Mouse (Mus musculus): ENCODE results near the gene Spata13. TPM values are rescaled to one million over a fixed set of nuclear protein-coding genes. Genes with fewer than 3 reads are reported as not detected.

Gene Spata13
- polyA plus RNA-seq, 1 experiment from 2014 or later: 14.3 TPM

- no peak for TF ChIP-seq CTCF (IDR thresholded peaks at IDR 0.05; ENCODE audit: low read depth)
- no peaks in the 10 kb centered on the region for H3K4me1 ChIP-seq (ENCODE audit: insufficient read depth)
- no peaks in the 10 kb centered on the region for H3K27me3 ChIP-seq (ENCODE audit: insufficient read depth, low read length)
- no peaks in the 10 kb centered on the region for H3K9me3 ChIP-seq (ENCODE audit: low read depth, low read length)
- H3K27ac ChIP-seq (ENCODE audit: low read depth): no peak overlapping the region
- WGBS: 95% methylated on average over 10 of the region's 10 CpGs
- H3K36me3 ChIP-seq (ENCODE audit: insufficient read depth): peaks cover 10% of the 10 kb centered on the region
- DNase-seq (no peak), ATAC-seq (ENCODE audit: insufficient read depth) (no peak)
- H3K4me3 ChIP-seq (ENCODE audit: low read depth, low read length): no peak overlapping the region
- H3K9ac ChIP-seq: no peak overlapping the region
- H3K4me2 ChIP-seq: no peak overlapping the region
These were observed 120.0 kb downstream of the Spata13 start for GRCm38 (mm10) chr14:60753801-60754126.

GRCm38 (mm10) chr14:60754656-60755055 lies 120.9 kb downstream of the Spata13 start:
- H3K27me3 ChIP-seq (ENCODE audit: insufficient read depth, low read length): no peaks in the 10 kb centered on the region
- WGBS: 97% methylated on average over 5 of the region's 5 CpGs
- DNase-seq (no peak), ATAC-seq (ENCODE audit: insufficient read depth) (no peak)
- no peak overlapping the region for H3K4me3 ChIP-seq (ENCODE audit: low read depth, low read length)
- no peak overlapping the region for H3K4me2 ChIP-seq
- no peak for TF ChIP-seq CTCF (IDR thresholded peaks at IDR 0.05; ENCODE audit: low read depth)
- no peaks in the 10 kb centered on the region for H3K9me3 ChIP-seq (ENCODE audit: low read depth, low read length)
- H3K36me3 ChIP-seq (ENCODE audit: insufficient read depth): peaks cover 17% of the 10 kb centered on the region
- H3K4me1 ChIP-seq (ENCODE audit: insufficient read depth): no peaks in the 10 kb centered on the region
- H3K27ac ChIP-seq (ENCODE audit: low read depth): no peak overlapping the region
- H3K9ac ChIP-seq: no peak overlapping the region

- Histone ChIP-seq H3K27me3 (ENCODE audit: insufficient read depth, low read length) (no peaks in the 10 kb centered on the region), H3K4me1 (ENCODE audit: insufficient read depth) (no peaks in the 10 kb centered on the region), H3K27ac (ENCODE audit: low read depth) (no peak overlapping the region), H3K9ac (no peak overlapping the region), H3K36me3 (ENCODE audit: insufficient read depth) (peaks cover 20% of the 10 kb centered on the region), H3K4me2 (no peak overlapping the region), H3K4me3 (ENCODE audit: low read depth, low read length) (no peak overlapping the region), H3K9me3 (ENCODE audit: low read depth, low read length) (no peaks in the 10 kb centered on the region)
- no peak for DNase-seq
- no peak for ATAC-seq (ENCODE audit: insufficient read depth)
- TF ChIP-seq CTCF (IDR thresholded peaks at IDR 0.05; ENCODE audit: low read depth): no peak
- 75% methylated on average over 15 of the region's 15 CpGs for WGBS
These were observed 122.5 kb downstream of the Spata13 start for GRCm38 (mm10) chr14:60756271-60756670.

GRCm38 (mm10) chr14:60757265-60757664 lies 123.5 kb downstream of the Spata13 start:
- H3K4me2 ChIP-seq: no peak overlapping the region
- no peaks in the 10 kb centered on the region for H3K4me1 ChIP-seq (ENCODE audit: insufficient read depth)
- no peak overlapping the region for H3K9ac ChIP-seq
- no peaks in the 10 kb centered on the region for H3K27me3 ChIP-seq (ENCODE audit: insufficient read depth, low read length)
- H3K27ac ChIP-seq (ENCODE audit: low read depth): no peak overlapping the region
- H3K4me3 ChIP-seq (ENCODE audit: low read depth, low read length): no peak overlapping the region
- peaks cover 23% of the 10 kb centered on the region; the same call in 1 of the 2 replicates for H3K36me3 ChIP-seq (ENCODE audit: insufficient read depth)
- DNase-seq (no peak), ATAC-seq (ENCODE audit: insufficient read depth) (no peak)
- no peak for TF ChIP-seq CTCF (IDR thresholded peaks at IDR 0.05; ENCODE audit: low read depth)
- 93% methylated on average over 8 of the region's 8 CpGs for WGBS
- no peaks in the 10 kb centered on the region for H3K9me3 ChIP-seq (ENCODE audit: low read depth, low read length)

- no peak overlapping the region for H3K4me3 ChIP-seq (ENCODE audit: low read depth, low read length)
- 87% methylated on average over 7 of the region's 7 CpGs for WGBS
- TF ChIP-seq CTCF (IDR thresholded peaks at IDR 0.05; ENCODE audit: low read depth): no peak
- H3K9me3 ChIP-seq (ENCODE audit: low read depth, low read length): no peaks in the 10 kb centered on the region
- H3K9ac ChIP-seq: no peak overlapping the region
- H3K36me3 ChIP-seq (ENCODE audit: insufficient read depth): peaks cover 23% of the 10 kb centered on the region; the same call in 1 of the 2 replicates
- no peak for ATAC-seq (ENCODE audit: insufficient read depth)
- H3K27ac ChIP-seq (ENCODE audit: low read depth): no peak overlapping the region
- no peak for DNase-seq
- H3K4me2 ChIP-seq: no peak overlapping the region
- H3K27me3 ChIP-seq (ENCODE audit: insufficient read depth, low read length): no peaks in the 10 kb centered on the region
- no peaks in the 10 kb centered on the region for H3K4me1 ChIP-seq (ENCODE audit: insufficient read depth)
These were observed 123.9 kb downstream of the Spata13 start for GRCm38 (mm10) chr14:60757722-60758121.

GRCm38 (mm10) chr14:60759097-60759496 lies 125.3 kb downstream of the Spata13 start:
- no peak overlapping the region for H3K27ac ChIP-seq (ENCODE audit: low read depth)
- no peak for TF ChIP-seq CTCF (IDR thresholded peaks at IDR 0.05; ENCODE audit: low read depth)
- H3K4me2 ChIP-seq: no peak overlapping the region
- peaks cover 18% of the 10 kb centered on the region; the same call in 1 of the 2 replicates for H3K36me3 ChIP-seq (ENCODE audit: insufficient read depth)
- no peaks in the 10 kb centered on the region for H3K4me1 ChIP-seq (ENCODE audit: insufficient read depth)
- no peak overlapping the region for H3K9ac ChIP-seq
- H3K4me3 ChIP-seq (ENCODE audit: low read depth, low read length): no peak overlapping the region
- no peaks in the 10 kb centered on the region for H3K27me3 ChIP-seq (ENCODE audit: insufficient read depth, low read length)
- ATAC-seq (ENCODE audit: insufficient read depth) (no peak), DNase-seq (no peak)
- 89% methylated on average over 8 of the region's 8 CpGs for WGBS
- H3K9me3 ChIP-seq (ENCODE audit: low read depth, low read length): no peaks in the 10 kb centered on the region

- DNase-seq: no peak
These were observed 128.0 kb downstream of the Spata13 start for GRCm38 (mm10) chr14:60761801-60762200.

GRCm38 (mm10) chr14:60762754-60763153 lies 129.0 kb downstream of the Spata13 start:
- no peak overlapping the region for H3K27ac ChIP-seq (ENCODE audit: low read depth)
- H3K4me1 ChIP-seq (ENCODE audit: insufficient read depth): no peaks in the 10 kb centered on the region
- H3K27me3 ChIP-seq (ENCODE audit: insufficient read depth, low read length): no peaks in the 10 kb centered on the region
- peaks cover 13% of the 10 kb centered on the region; the same call in 1 of the 2 replicates for H3K36me3 ChIP-seq (ENCODE audit: insufficient read depth)
- no peak overlapping the region for H3K4me3 ChIP-seq (ENCODE audit: low read depth, low read length)
- no peaks in the 10 kb centered on the region for H3K9me3 ChIP-seq (ENCODE audit: low read depth, low read length)
- ATAC-seq (ENCODE audit: insufficient read depth) (no peak), DNase-seq (no peak)
- no peak overlapping the region for H3K9ac ChIP-seq
- 30% methylated on average over 7 of the region's 7 CpGs for WGBS
- no peak overlapping the region for H3K4me2 ChIP-seq
- TF ChIP-seq CTCF (IDR thresholded peaks at IDR 0.05; ENCODE audit: low read depth): no peak

More at GRCm38 (mm10) chr14:60761801-60762200, 128.0 kb downstream of the Spata13 start:
- no peak for TF ChIP-seq CTCF (IDR thresholded peaks at IDR 0.05; ENCODE audit: low read depth)
- Histone ChIP-seq H3K27me3 (ENCODE audit: insufficient read depth, low read length) (no peaks in the 10 kb centered on the region), H3K4me3 (ENCODE audit: low read depth, low read length) (no peak overlapping the region), H3K4me2 (no peak overlapping the region), H3K9me3 (ENCODE audit: low read depth, low read length) (no peaks in the 10 kb centered on the region), H3K27ac (ENCODE audit: low read depth) (no peak overlapping the region), H3K9ac (no peak overlapping the region), H3K4me1 (ENCODE audit: insufficient read depth) (no peaks in the 10 kb centered on the region), H3K36me3 (ENCODE audit: insufficient read depth) (peaks cover 13% of the 10 kb centered on the region; the same call in 1 of the 2 replicates)
- no peak for ATAC-seq (ENCODE audit: insufficient read depth)
- WGBS: 71% methylated on average over 10 of the region's 10 CpGs
